Mouse (Mus musculus) adrenal gland, postnatal 4 days (tissue): ENCODE measurements around the gene Mast4. TPM values are rescaled to one million over a fixed set of nuclear protein-coding genes. Genes with fewer than 3 reads are reported as not detected.

ENCODE experiments used
- DNase-seq, 2 experiments: peaks; one replicate each; pipeline ENCODE4 v3.0.0; 2021 to 2022; ENCODE audit warnings: low spot score in 2 of 2, mixed read lengths in 2 of 2
- total RNA-seq, 2 experiments: library from RNA; stranded (reverse); gene quantifications; 2 replicates each; pipeline ENCODE4 v1.2.3; 2021

The Mast4 gene
- total RNA-seq, 2 experiments from 2014 or later = 75.3 to 80.7 TPM

GRCm38 (mm10) chr13:103316777-103317367 lies 17.4 kb downstream of the Mast4 start:
- DNase-seq = no peak

DNA sequence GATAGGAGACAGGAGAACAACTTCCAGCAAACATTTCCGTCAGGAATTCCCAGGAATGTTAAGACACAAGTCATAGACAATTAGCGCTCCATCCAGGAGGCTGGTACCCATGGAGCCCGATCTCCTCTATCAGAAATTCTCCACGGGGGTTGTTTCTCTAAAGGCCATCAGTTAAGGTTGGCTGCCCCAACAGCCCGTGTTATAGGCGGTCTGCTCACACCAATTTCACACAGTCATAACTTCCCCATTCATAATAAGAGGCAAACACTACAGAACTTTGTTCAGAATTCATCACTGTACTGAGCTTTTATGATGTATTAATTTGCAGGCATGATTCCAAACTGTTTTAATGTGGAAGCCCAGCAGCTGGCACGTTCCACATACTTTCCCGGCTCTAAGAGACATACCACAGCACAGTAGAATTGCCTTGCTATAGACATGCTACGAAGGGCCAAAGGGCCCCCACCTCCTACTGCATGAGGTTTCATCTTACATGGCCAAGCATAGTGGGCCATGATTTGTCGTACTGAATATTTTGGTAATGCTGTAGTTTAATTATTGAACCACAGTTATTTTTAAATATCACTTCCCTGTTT lies 19.1 kb downstream of the Mast4 start:
- no peak for DNase-seq

- DNase-seq = no peak
These were observed 26.0 kb downstream of the Mast4 start for GRCm38 (mm10) chr13:103308296-103308695.

DNA sequence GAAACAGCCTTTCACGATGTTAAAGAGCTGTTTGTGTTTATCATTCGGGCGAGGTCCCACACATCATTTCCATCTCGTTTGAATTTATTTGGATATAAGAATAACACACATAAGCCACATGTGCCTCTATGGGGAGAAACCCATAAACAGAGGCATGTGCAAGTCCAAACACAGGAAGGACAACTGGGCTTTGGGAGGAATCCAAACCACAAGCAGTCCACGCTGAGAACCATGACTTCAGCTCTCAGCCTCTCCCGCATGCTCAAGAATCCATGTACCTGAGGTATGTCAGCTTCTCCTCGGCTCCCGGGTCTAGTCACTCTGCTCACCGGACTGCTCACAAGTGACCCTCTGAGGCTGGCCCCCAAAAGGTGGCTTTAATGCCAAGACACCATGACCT lies 30.5 kb downstream of the Mast4 start:
- DNase-seq = no peak

DNA sequence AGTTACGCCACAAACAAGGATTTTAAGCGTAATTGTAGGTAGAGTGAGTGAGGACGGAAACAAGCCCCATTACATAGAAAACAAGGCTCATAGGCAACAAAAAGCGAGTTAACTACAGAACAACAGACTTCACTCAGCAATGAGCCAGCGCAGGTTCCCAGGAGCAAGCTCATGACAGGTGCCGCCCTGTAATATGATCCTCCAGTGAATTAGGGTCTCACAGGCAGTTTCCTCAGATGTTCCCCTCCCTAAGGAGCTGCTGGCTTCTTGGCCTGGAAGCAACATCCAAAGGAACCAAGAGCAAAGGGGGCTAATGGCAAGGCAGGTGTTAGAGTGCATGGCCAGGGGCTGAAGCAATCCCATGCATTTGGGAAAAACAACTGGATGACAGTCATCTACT lies 31.8 kb downstream of the Mast4 start:
- DNase-seq = no peak

DNA sequence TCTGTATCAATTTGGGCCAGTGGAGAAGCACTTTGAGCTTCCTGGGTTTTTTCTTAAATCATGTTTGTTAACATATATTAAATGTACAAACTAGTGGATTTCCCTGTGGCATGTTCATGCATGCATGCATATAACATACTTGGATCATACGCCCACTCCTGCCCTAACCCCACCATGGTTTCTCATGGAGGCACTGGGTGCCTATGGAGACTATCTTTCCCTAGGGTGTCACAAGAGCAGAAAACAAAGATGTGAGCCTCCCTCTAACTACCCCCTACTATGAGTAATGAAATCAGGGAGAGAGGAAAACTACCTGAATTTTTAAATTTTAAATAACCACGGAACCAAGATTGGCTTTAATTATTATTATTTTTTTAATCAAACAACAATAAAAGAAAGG lies 32.2 kb downstream of the Mast4 start:
- no peak for DNase-seq

GRCm38 (mm10) chr13:103294424-103294823 lies 39.9 kb downstream of the Mast4 start:
- DNase-seq = no peak

DNA sequence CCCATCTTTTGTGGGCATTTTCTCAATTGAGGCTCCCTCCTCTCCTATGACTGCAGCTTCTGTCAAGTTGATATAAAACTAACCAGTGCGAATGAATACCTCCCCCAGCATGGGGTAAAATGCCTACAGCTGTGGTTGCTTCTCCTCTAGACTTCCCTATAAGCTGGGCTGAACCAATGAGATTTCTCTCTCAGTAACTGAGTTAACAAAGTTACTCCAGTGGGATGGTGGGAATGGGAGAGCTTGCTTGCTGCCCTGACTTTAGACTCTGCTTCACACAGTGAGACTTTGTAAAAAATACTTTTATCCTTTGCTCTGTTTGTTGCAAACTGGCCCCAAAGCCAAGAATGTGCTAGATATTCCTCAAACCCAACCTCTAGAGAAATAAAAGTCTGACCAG lies 41.2 kb downstream of the Mast4 start:
- no peak for DNase-seq

GRCm38 (mm10) chr13:103291098-103291497 lies 43.2 kb downstream of the Mast4 start:
- DNase-seq = no peak

- DNase-seq = no peak
These were observed 48.5 kb downstream of the Mast4 start for GRCm38 (mm10) chr13:103285821-103286220.

DNA sequence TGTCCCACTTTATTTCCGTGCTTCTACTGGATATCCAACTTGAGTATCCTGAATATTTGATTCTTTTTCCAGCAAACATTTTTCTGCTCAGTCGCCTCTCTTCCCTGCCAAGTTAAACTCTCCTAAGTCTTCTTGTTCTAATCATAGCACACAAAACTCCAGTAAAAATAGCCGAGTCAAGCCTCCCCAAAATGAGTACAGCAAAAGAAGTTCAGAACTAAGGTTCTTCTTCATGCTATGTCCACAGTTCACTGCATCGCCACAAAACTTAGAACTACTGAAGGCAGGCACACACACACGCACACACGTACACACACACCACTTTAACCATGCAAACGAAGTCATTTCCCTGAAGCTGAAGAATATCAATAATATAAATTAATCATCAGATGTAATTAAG lies 49.3 kb downstream of the Mast4 start:
- DNase-seq = no peak

- no peak for DNase-seq
These were observed 63.4 kb downstream of the Mast4 start for GRCm38 (mm10) chr13:103270856-103271391.

DNA sequence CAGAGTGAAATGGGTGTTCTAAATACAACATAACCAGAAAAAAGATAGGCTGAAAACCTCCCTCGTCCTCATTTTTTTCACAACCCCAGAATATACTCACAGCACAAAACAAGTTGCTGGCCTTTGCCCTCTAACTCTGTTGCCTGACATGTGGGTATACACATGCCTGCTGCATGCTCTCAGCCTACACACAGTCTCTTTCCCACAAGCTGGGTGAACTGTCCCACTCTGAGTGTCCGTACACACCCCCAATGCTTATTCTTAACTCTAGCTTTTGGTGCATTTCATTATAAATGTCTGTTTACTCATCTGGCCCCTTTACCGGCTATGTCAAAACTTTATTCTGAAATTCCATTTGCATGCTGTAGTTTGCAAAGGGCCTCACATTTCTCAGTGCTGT lies 71.6 kb downstream of the Mast4 start:
- DNase-seq = no peak

- DNase-seq = no peak
These were observed 72.2 kb downstream of the Mast4 start for GRCm38 (mm10) chr13:103262061-103262460.

GRCm38 (mm10) chr13:103260414-103260813 lies 73.9 kb downstream of the Mast4 start:
- no peak for DNase-seq

DNA sequence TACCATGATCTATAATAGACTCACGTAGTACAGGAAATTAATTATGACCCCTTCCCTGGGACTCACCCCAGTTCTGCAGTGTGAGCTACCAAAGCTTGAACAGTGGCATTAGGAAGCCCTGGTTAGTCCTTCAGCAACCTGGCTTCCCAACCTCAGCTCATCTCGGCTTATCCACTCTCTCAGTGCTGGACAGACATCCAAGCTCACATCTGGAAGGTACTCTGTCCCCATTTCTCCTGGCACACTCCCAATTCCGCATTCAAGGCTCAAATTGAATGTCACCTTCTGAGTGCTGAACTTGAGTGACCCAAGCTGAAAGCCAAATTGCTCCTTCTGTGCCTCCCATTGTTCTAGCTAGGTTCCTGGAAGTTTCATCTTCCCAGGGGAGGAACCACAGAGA lies 76.2 kb downstream of the Mast4 start:
- DNase-seq = no peak

DNA sequence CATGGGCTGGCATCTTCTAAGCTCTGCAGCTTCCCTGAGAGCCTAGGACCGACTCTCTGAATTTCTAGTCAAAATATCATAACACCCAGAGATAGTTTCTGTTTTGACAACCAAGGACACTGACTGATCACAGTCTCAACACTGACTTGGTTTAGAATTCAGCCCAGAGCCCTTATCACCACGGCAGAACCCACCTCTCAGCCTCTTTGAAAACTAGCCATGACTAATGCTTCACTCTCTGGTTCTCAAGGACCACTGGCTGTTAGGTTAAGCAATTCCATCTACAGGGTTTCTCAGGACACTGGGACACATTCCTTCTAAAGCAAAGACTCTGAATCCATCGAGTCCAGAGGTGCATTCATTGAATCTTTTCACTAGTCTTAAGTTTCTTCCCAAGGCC lies 79.4 kb downstream of the Mast4 start:
- DNase-seq = no peak

DNA sequence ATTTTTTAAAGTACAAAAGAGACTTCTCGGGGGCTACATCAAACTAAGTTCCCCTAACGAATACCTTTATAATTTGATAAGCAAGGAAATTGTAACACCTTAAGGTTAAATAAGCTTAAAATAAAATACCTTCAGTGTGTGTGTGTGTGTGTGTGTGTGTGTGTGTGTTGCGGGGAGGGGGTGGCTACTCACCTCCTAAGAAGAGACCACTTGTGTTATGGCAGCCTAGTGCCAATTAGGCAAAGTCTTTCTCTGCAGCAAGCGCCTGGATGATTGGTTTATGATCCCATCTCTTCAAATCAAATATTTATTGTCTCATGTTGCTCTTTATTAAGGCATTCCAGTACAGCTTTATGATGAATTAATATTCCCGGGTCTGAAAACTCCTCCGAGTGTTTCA lies 81.2 kb downstream of the Mast4 start:
- DNase-seq = no peak

DNA sequence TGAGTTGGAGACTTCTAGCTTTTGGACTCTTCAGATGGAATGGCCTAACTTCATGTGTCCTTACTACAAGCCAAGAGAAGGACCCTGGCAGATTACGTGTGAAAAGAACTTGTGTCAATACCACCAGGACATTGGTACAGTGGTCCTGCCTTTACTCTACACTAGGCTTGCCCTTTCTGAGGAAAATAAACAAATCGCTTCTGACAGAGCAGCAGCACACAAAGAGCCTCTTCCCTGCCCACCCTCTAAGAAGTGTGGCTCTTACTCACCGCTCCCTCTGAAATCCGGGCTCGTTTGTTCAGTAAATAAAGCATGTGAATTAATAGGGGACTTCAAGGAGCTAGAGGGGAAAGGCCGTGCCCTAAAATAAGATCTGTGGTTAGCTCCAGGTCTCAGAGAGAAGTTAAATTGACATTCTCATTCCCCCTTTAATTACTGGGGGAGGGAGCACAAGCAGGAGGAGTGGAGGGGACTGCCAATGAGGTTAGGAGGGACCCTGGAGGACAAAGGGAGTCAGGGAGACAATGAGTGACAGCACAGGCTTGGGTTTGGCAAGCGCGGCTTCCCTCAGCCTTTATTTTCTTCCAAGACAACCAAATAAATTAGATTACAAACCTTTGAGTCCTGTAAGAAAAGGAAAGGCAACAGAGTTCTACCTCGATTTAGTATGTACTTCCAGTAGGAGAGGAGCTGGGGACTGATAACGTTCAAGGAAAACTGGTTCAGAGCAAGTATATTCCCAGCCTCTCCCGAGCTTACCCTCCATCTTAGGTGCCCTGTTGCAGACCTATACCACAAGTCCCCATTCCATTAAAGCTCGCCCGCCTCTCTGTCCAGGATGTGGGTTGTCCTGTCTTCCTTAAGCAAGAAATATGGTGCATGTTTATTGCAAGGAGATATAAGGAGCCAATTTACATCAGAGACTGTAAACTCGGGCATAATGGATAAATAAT lies 85.9 kb downstream of the Mast4 start:
- no peak for DNase-seq

GRCm38 (mm10) chr13:103246973-103247718 lies 87.2 kb downstream of the Mast4 start:
- no peak for DNase-seq

- no peak for DNase-seq
These were observed 88.9 kb downstream of the Mast4 start for GRCm38 (mm10) chr13:103245431-103245830.
